Mouse (Mus musculus): ENCODE measurements around the gene Mcur1. TPM values are rescaled to one million over a fixed set of nuclear protein-coding genes. Genes with fewer than 3 reads are reported as not detected.

Mcur1 gene
- total RNA-seq, 2 experiments from 2014 or later: 12.5 to 14.6 TPM

DNA sequence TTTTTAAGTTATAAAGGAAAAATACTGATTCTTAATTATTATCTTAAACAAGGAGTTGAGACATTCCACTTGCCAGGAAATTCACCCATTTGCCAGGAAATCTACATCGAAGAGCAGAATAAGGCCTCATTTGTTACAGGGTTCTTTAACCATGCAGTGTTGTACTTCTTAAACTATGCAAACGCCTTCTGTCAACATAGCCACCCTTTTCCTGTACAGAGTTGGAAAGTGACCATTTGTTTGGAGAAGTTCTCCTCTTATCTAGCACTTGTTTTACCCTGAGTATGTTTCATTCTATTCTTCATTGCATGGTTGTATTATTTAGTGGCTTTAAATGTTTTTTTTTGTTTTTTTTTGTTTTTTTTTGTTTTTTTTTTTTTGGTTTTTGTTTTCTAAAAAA is 14.0 kb upstream of the Mcur1 start:
- intact Hi-C loops (cut with DNase I): no loop called here
- DNase-seq (ENCODE audit: low spot score in 2 of 2): no peak

DNA sequence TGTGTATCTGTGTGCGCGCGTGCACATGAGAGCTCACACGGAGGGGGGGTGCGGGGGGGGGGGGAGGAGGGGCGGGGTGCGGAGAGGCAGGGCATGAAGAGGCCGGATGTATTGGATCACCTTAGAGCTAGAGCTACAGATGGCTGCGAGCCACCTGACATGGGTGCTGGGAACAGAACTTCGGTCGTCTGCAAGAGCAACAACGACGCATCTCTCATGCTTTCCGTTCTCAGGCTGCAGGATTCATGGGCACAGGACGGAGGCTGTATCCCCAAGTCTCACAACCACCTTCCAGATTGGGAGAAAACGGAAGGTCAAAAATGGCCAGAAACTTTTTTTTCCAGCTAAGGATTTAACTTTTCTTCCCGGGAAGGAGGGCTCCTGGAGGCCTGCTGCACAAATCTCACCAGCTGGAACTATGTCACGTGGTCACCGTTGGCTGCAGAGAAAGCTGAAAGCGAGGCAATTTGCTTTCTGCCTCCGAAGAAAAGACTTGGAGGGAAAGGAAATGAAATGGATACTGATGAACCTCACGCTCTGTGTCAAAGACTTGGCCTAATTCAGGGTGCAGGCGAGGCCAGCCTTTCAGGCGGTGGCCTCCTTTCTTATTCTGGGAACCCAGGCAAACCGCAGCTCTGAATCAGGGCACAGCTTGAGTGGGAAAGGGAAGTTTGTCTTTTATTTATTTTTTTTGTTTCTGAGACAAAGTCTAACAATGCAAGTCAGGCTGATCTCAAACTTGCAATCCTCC is 7.3 kb upstream of the Mcur1 start:
- intact Hi-C loops (cut with DNase I): loop anchor here (10.0 kb wide), 2 partner anchors 167 to 393 kb away; partner anchors contain the start of gene Tbc1d7
- DNase-seq (ENCODE audit: low spot score in 2 of 2): peak in 1 of 2 experiments; percentile 48

DNA sequence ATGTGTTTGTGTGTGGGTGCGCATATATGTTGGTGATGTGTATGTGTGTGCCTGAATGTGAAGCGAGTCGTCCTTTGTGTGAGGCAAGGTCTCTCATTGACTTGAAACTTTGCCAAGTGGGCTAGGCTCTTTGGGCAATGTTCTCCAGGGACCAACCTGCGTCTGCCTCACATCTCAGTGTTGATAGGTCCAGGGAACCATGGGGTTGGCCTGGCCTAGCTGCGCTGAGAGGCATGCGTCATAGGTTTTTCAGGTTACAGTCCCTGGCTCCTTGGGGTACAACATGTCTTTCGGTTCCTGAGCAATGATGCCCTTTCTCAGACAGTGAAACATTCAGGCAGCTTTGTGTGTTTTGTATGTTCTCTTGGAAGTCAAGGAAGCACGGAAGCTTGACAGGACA is 6.2 kb upstream of the Mcur1 start:
- no peak for DNase-seq (ENCODE audit: low spot score in 2 of 2)
- intact Hi-C loops (cut with DNase I): loop anchor here (10.0 kb wide), 2 partner anchors 169 to 391 kb away; partner anchors contain the start of gene Tbc1d7

DNA sequence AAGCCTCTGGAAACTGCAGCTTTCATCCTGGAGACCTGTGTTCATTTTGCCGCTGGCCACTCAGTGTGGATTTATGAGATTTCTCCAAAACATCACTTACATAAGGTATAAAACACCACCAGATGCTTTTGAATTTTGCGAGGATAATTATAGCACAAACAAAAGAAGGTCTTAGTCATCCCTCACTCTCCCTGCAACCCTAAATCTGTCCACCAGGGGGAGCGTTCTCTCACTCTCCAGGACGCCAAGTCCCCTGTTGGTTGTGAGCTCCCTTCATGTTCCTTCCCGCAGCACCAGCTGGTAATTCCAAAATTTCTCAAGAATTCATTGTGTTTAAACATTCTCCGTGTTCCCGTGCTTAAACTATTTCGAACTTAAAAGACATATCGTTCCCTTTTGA is 5.4 kb upstream of the Mcur1 start:
- intact Hi-C loops (cut with DNase I): loop anchor here (10.0 kb wide), 2 partner anchors 169 to 391 kb away; partner anchors contain the start of gene Tbc1d7
- peak; percentile 90 to 93 for DNase-seq (ENCODE audit: low spot score in 2 of 2)

DNA sequence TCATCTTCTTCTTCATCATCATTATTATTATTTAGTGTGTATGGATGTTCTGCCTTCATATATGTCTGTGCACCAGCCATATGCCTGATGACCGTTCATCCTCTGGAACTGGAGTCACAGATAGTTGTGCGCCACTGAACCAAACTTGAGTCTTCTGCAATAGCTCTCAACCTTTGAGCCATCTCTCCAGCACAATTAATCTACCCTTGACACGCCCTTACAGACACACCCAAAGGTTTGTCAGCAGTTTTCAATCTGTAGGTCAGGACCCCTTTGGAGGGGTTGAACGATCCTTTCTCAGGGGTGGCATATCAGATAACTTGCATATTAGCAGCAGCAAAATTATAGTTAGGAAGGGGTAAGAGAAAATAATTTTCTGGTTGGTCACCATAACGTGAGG is 4.7 kb upstream of the Mcur1 start:
- no peak for DNase-seq (ENCODE audit: low spot score in 2 of 2)
- intact Hi-C loops (cut with DNase I): loop anchor here (10.0 kb wide), 2 partner anchors 170 to 390 kb away; partner anchors contain the start of gene Tbc1d7

DNA sequence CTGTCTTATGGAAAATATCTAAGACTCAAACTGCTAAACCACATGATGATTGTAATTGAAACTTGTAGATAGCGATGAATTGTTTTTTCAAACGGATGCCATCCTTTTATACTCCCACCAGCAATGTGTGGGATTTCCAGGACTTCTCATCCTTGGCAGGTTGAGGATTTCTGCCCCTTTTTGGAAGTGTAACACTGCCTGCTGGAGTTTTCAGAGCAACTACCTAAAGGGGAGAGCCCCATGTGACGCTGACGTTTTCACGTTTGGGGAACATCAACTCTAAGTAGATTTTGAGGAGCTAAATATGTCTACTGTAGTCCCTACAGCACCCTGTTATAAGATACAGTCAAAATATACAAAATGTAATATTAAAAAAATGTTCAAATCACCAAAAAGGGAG is 2.7 kb upstream of the Mcur1 start:
- intact Hi-C loops (cut with DNase I): loop anchor here (10.0 kb wide), 2 partner anchors 172 to 388 kb away; partner anchors contain the start of gene Tbc1d7

DNA sequence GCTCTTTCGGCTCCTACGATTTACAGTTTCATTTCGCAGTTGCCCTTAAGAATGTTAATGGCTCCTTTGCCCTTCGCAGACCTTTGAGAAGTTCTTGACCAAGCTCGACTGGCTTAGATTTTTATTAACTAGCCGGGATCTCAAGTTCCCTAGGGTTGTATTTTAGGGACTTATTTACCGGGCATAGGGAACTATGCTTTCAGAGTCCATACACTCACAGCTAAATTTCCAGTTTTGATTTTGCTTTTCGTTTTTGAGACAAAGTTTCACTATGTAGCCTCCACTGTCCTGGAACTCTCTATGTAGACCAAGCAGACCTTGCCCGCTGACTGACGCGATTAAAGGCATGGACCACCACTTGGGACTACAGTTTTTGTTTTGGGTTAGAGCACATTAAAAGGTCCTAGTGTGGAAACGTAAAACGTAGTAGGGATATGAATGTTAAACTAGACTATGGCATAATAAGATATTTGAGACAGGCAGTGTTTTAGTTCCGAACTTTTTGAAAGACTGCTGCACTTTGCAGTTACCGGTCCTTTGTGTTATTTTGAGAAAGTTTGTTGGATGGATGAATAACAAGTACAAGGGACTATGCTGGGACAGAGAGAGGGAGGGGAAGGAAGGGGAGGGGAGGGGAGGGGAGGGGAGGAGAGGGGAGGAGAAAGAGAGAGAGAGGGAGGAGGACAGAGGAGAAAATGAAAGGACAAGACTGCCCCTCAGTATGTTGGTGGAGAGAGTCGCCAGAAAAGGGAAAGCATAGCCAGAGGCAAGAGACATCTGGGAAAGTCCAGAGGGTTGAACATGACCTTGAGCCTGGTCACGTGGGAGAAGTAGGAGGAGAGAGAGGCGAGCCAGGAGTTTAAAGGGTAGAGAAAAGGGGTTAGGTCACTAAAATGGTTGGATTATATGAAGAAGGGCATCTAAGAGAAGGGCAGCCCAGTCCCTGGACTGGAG is 744 bp upstream of the Mcur1 start:
- intact Hi-C loops (cut with DNase I): loop anchor here (10.0 kb wide), 2 partner anchors 174 to 386 kb away; partner anchors contain the start of gene Tbc1d7
- no peak for DNase-seq (ENCODE audit: low spot score in 2 of 2)

More for the DNA sequence above, 2.7 kb upstream of the Mcur1 start:
- no peak for DNase-seq (ENCODE audit: low spot score in 2 of 2)

DNA sequence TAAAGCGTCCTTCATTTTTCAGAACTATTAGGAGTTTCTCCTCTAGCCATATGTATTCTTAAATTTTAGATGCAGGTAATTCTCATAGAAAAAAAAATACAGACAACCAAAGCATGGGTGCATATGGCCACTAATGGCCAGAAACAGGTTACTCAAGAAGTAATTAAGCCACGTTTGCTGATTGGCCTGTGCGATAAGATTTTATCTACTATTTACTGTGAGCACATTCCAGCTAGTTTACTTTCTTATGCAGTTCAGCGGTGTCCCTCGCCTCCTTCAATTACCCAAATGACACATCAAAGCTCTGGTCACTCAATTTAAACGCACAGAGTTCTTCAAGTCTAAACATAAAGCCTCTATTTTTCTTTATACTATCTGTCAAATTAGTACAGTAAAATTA is 1.0 kb downstream of the Mcur1 start:
- DNase-seq (ENCODE audit: low spot score in 2 of 2): no peak
- intact Hi-C loops (cut with DNase I): no loop called here

DNA sequence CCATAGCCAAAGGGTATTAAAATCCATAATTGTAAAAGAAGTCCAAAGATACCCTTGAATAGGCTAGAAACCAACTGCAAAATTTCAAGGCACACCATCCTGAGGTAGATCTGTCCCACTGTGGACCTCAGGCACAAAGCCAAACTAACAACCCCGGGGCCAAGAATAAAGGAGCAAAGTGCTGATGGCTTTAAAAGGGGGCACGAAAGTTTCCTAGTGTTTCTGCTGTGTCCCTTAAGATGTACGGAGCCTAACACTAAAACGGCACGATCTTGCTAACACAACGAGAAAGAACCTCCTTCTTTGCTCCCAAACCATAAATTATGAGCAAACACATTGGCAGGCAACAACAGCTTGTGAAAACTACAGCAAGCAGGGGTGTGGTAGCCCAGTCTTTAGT is 1.6 kb downstream of the Mcur1 start:
- intact Hi-C loops (cut with DNase I): no loop called here
- DNase-seq (ENCODE audit: low spot score in 2 of 2): no peak

DNA sequence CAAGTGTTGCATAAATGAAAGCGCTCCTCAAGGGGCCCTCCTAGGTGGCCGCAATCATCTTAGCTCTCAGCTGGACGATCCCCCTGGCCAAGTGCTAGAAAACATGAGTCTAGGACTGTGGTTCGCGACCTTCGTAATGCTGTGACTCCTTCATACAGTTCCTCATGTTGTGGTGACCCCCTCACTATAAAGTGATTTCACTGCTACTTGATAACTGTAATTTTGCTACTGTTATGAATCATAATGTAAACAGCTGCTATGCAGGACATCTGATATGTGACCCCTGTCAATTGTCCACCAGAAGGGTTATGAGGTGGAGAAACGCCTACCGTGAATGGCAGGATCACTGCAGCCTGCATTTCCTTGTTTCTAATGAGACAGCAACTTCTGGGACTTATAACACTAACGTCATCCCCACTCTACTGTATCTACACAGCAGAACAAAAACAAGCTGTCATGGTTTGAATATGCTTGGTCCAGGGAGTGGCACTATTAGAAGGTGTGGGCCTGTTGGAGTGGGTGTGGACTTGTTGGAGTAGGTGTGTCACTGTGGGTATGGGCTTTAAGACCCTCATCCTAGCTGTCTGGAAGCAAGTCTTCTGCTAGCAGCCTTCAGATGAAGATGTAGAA is 3.0 kb downstream of the Mcur1 start:
- no peak for DNase-seq (ENCODE audit: low spot score in 2 of 2)
- intact Hi-C loops (cut with DNase I): no loop called here

DNA sequence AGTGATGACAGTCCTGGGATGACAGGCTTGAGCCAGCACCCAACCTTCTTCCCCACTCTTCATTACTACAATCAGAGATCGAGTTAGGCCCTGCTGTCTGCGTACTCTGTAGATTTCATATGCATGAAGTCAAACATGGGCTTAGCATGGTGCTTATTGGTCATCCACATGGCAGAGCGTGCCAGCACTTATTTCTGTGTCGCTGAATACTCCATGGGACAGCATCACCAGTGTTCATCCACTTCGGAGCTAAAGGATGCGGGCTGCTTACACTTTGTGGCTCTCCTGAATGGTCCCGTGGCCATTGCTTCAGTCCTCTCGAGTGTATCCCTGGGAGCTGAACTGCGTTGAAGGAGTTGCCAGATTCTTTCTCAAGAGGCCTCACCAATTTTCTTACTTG is 4.7 kb downstream of the Mcur1 start:
- intact Hi-C loops (cut with DNase I): no loop called here
- DNase-seq (ENCODE audit: low spot score in 2 of 2): no peak

DNA sequence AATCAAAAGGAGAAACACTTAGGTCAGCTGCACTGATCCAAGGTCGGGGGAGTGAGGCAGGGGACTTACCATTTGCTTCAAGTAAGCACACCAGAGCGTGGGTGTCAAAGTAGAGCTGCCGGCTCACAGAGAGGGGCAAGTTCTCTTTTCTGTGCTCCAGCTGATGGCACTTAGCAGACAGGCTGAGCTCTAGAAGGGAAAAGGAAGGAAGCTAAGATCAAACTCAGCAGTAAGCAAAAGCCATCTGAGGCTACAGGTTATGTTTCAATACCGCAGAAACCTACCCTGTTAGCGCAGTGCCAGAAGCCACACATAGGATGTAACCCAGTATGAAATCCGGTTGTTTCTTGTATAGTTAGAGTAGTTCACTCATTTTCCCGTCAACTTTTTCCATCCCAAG is 5.2 kb downstream of the Mcur1 start:
- DNase-seq (ENCODE audit: low spot score in 2 of 2): no peak

DNA sequence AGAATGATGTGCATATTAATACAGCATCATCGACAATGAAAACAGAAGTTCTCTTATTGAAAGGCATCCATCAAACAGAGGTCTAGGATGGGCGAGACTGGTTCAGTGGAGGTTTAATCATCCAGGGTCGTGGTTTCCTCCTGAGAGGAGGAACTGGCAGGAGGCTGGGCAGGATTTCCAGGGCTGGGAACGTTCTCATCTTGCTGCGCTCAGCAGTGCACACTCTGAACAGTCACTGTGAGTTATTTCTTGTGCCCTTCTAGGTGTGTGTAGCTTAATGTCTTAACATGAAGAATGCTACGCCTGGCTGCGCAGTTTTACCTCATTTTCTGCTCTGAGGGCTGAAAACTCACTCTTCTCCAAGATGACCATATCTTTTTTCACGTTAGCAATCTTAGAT is 9.3 kb downstream of the Mcur1 start:
- no peak for DNase-seq (ENCODE audit: low spot score in 2 of 2)
- intact Hi-C loops (cut with DNase I): no loop called here

More for the DNA sequence above, 5.2 kb downstream of the Mcur1 start:
- intact Hi-C loops (cut with DNase I): no loop called here

DNA sequence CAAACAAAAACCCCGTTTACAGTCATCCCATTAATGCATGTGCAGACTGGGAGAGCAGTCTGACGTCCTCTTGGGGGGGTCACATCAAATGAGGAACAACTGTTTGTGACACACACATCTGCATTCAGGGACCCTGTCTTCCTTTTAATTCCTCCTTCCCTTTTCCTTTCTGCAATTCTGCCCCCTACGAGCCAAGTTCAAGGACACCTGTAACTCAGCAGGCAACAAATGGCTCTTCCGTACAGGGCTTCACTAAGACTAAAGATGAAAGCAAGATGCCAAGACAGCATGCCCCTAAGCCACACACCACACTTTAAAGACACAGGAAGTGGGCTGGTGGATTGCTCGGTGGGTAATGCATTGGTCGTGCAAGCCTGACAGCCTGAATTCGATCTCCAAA is 10.1 kb downstream of the Mcur1 start:
- no peak for DNase-seq (ENCODE audit: low spot score in 2 of 2)
- intact Hi-C loops (cut with DNase I): loop anchor here (5.0 kb wide), 1 partner anchor 68 kb away; the partner anchor contains the start of gene Ranbp9

DNA sequence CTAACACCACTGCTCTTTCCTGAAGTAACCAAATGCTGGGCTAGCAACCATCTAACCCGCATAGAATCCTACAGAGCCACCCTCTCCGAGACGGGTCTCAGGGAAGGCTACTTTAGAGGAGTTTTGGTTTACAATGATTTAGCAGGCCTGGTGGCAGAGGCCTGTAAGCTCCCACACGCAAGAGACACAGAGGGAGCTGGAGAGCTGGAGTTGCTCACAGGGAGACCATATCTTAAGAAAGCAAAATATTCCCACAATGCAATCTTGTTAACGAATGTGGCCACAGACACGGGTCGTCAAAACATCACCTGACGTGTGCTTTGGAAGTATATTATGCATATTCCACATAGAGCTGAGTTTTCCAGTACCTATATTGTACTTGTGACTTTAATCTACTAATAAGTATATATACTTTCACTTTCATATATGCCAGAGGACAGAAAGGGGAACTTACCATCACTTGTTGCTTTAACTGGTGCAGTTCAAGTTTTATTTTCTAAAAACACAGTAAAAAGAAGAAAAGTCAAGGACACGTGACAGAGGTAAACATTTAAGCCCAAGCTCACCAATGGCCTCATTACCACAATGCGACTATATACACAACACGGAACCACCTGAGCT is 10.8 kb downstream of the Mcur1 start:
- DNase-seq (ENCODE audit: low spot score in 2 of 2): no peak
- intact Hi-C loops (cut with DNase I): loop anchor here (5.0 kb wide), 1 partner anchor 67 kb away; the partner anchor contains the start of gene Ranbp9

DNA sequence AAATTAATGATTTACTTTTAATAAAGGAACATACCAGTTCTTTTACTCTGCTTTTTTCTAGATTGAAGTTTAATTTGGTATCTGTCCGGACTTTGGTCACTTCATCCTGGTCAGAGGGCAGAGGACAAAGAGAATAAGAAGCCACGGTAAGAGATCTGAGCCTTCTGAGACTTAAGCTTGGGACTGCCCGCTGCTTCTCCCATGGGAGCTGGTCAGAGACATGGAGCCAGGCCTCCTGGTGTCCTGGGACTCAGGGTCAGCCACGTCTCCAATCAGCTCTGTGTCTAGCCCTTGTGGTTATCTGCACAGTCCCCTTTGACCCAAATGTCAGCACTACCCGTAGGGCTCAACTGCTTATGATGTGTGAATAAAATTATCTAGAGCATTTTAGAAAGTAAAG is 11.4 kb downstream of the Mcur1 start:
- DNase-seq (ENCODE audit: low spot score in 2 of 2): no peak
- intact Hi-C loops (cut with DNase I): loop anchor here (5.0 kb wide), 1 partner anchor 66 kb away; the partner anchor contains the start of gene Ranbp9

DNA sequence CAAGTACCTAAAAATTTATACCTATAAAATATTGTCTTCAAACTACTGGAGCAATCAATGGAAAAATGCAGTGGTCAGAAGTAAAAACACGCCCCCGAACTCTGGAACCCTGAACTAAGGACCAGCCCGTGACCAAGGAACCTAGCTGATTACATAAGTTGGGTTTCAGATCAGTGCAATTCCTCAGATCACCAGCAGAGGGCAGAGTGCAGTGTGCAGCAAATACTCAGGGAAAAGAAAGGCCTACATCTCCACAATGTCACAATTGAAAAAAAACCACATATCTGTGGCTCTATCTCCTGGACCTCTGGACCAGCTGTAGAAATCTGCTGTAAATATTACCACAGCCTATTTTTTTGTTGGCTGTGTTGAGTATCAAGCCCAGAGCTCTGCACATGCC is 13.1 kb downstream of the Mcur1 start:
- intact Hi-C loops (cut with DNase I): loop anchor here (5.0 kb wide), 1 partner anchor 65 kb away; the partner anchor contains the start of gene Ranbp9
- DNase-seq (ENCODE audit: low spot score in 2 of 2): peak; percentile 85 to 87

DNA sequence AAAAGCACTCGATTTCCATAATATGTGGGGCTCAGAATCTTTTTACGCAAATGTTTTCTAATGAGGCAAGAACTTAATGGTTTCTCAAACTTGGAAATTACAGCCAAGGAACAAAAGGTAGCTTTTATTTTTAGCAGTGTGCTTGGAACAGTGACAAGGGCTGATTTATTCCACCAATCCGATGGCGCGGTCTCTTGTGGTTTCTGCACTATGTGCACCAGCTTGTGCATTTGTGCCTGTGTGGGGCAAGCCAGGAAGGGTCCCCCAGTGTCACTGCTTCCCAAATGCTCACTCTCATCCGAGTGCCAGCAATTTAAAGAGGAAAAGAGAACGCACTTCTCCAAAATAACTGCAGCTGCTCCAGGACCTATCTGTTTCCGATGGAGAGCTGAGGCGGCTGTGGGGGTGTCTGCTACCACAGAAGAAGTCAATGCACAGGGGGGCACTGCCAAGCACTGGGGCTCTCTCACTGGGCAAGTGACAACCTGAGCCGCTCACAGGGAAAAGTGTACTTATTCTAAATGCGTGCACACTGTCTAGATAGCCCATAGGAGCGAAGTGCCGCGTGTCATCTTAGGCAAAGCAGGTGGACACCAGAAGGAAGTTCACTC is 19.7 kb downstream of the Mcur1 start:
- intact Hi-C loops (cut with DNase I): no loop called here
- DNase-seq (ENCODE audit: low spot score in 2 of 2): no peak

DNA sequence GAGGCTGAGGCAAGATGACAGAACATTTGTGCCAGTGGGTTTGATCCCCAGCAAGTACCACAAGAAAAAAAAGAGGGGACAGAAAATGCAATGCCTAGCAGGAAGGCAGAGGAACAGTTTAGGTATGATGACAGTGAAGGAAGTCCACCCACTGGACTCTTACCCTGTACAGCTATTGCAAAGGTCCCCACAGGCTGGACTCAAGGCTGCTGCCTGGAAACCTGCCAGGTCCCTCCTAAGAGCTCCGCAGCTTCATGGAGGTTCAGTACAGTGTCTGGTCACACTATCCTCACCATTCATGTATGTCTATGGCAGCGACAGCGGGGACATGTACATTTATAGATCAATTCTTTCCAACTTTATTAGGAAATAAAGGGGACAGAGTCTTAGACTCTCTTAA is 20.6 kb downstream of the Mcur1 start:
- no peak for DNase-seq (ENCODE audit: low spot score in 2 of 2)
- intact Hi-C loops (cut with DNase I): no loop called here
